Comparison of ENCODE assay signal across 20 mouse cellular contexts in the genomic region with DNA sequence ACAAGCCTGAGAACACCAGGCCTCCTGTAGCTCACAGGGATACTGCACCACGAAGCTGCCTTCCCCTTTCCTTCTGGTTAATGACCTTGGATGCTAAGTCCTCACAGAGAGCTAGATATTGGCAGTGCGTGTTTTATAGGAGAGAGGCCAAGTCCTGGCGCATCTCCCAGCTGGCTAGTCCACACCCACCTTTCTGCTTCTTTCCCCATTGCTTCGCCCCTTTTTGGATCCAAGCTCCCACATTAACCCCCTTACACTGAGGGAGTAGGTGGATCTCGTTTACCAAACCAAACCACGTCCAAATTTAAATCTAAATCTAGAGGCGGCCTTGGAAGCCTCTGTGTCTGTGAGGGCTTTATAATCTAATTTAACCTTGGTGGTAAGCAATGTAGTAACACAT.
DNase-seq lines count a peak whose midpoint lies in the region; ATAC-seq and TF ChIP-seq lines count a peak whose summit lies in the region.
"Had no signal": no experiment of that assay in that cellular context is flagged by ENCODE, and none has a peak within 500 bp of the region (broad histone marks: within the 10 kb centered on the region; RNA-seq: fewer than 3 reads in every experiment).

No protein-coding gene starts in this region.

- no peaks in the 10 kb centered on the region for H3K36me3 ChIP-seq in hindbrain, postnatal 0 days (ENCODE audit: insufficient read depth, low read length)
- no peaks in the 10 kb centered on the region for H3K36me3 ChIP-seq in hindbrain, embryonic 12.5 days
- H3K36me3 ChIP-seq: embryonic facial prominence, embryonic 13.5 days; heart, embryonic 10.5 days; intestine, embryonic 15.5 days; limb, embryonic 15.5 days; liver, embryonic 15.5 days had no signal

- no peak for ATAC-seq in hindbrain, postnatal 0 days
- ATAC-seq in hindbrain, embryonic 12.5 days (ENCODE audit: low FRiP score) = no peak
- ATAC-seq: forebrain, embryonic 14.5 days; intestine, embryonic 15.5 days had no signal

- no peak overlapping the region for H3K4me3 ChIP-seq in hindbrain, postnatal 0 days (ENCODE audit: low read length)
- H3K4me3 ChIP-seq in hindbrain, embryonic 12.5 days = no peak overlapping the region
- H3K4me3 ChIP-seq: embryonic facial prominence, embryonic 13.5 days; heart, embryonic 10.5 days; intestine, embryonic 15.5 days; limb, embryonic 15.5 days; liver, embryonic 15.5 days had no signal

- H3K9me3 ChIP-seq in hindbrain, postnatal 0 days (ENCODE audit: low read length) = no peaks in the 10 kb centered on the region
- no peaks in the 10 kb centered on the region for H3K9me3 ChIP-seq in hindbrain, embryonic 12.5 days (replicated peaks)
- H3K9me3 ChIP-seq: embryonic facial prominence, embryonic 13.5 days; heart, embryonic 10.5 days; intestine, embryonic 15.5 days; limb, embryonic 15.5 days; liver, embryonic 15.5 days had no signal

- TF ChIP-seq POLR2A in brain, embryonic 14.5 days (IDR thresholded peaks at IDR 0.05; ENCODE audit: borderline replicate concordance, extremely low read depth, insufficient read depth, insufficient read length, poor library complexity, severe bottlenecking) = no peak

- H3K4me2 ChIP-seq in hindbrain, postnatal 0 days (ENCODE audit: low read depth, low read length) = no peak overlapping the region
- no peak overlapping the region for H3K4me2 ChIP-seq in hindbrain, embryonic 12.5 days (replicated peaks)
- H3K4me2 ChIP-seq: embryonic facial prominence, embryonic 13.5 days; hindbrain, embryonic 14.5 days; intestine, embryonic 15.5 days; limb, embryonic 15.5 days; liver, embryonic 15.5 days; midbrain, embryonic 11.5 days had no signal

- 0 out of 2 replicates have a peak, but pooled peaks cover 3% of the 10 kb centered on the region for H3K4me1 ChIP-seq in hindbrain, postnatal 0 days (ENCODE audit: insufficient read depth, low read length)
- H3K4me1 ChIP-seq in hindbrain, embryonic 12.5 days = no peaks in the 10 kb centered on the region
- H3K4me1 ChIP-seq: embryonic facial prominence, embryonic 13.5 days; heart, embryonic 10.5 days; intestine, embryonic 15.5 days; limb, embryonic 15.5 days; liver, embryonic 15.5 days had no signal

- H3K27me3 ChIP-seq in hindbrain, postnatal 0 days (ENCODE audit: insufficient read depth, low read length) = no peaks in the 10 kb centered on the region
- peaks cover 13% of the 10 kb centered on the region for H3K27me3 ChIP-seq in hindbrain, embryonic 12.5 days
- H3K27me3 ChIP-seq: intestine, embryonic 15.5 days; liver, embryonic 15.5 days had no signal

- no peak for TF ChIP-seq CTCF in hindbrain, postnatal 0 days (IDR thresholded peaks at IDR 0.05; ENCODE audit: low read depth)
- TF ChIP-seq CTCF in brain, embryonic 14.5 days (IDR thresholded peaks at IDR 0.05; ENCODE audit: borderline replicate concordance, extremely low read depth, insufficient read depth, insufficient read length) = no peak

- H3K9ac ChIP-seq in hindbrain, postnatal 0 days (replicated peaks; ENCODE audit: low read length) = no peak overlapping the region
- no peak overlapping the region for H3K9ac ChIP-seq in hindbrain, embryonic 12.5 days
- H3K9ac ChIP-seq: embryonic facial prominence, embryonic 13.5 days; hindbrain, embryonic 14.5 days; intestine, embryonic 15.5 days; limb, embryonic 15.5 days; liver, embryonic 15.5 days had no signal

- no peak overlapping the region for H3K27ac ChIP-seq in hindbrain, postnatal 0 days
- H3K27ac ChIP-seq in hindbrain, embryonic 12.5 days = no peak overlapping the region
- H3K27ac ChIP-seq: embryonic facial prominence, embryonic 13.5 days; heart, embryonic 10.5 days; hindbrain, embryonic 14.5 days; intestine, embryonic 15.5 days; limb, embryonic 15.5 days; liver, embryonic 15.5 days had no signal

- DNase-seq in cerebellum, postnatal 14 days = peak; percentile 56 to 70
- DNase-seq in cerebellum, adult 9-10 months = no peak
- DNase-seq in hindbrain, postnatal 0 days (ENCODE audit: low spot score) = peak; percentile 47
- DNase-seq in right cerebral cortex, adult 2 months (ENCODE audit: low spot score in 2 of 2) = peak; percentile 22 to 30
- DNase-seq in right cerebral cortex, postnatal 10 days (ENCODE audit: low spot score in 2 of 2) = no peak
- peak; percentile 60 for DNase-seq in brain, embryonic 14.5 days (ENCODE audit: low read depth)
- no peak for DNase-seq in lung, postnatal 14 days
- DNase-seq: cerebellum, adult 8-10 months; kidney, postnatal 36 days; layer of hippocampus, adult 9-11 months; thymus, postnatal 36 days had no signal

- 53% methylated on average over 7 of the region's 7 CpGs for WGBS in hindbrain, postnatal 0 days
- 85% methylated on average over 7 of the region's 7 CpGs for WGBS in hindbrain, embryonic 12.5 days

Comparison
In these comparisons a context has a peak if more than half of its experiments do, and no peak if none do; other contexts are left out.
1. DNase-seq: peak in cerebellum, postnatal 14 days (2 of 2), hindbrain, postnatal 0 days (single experiment), right cerebral cortex, adult 2 months (2 of 2) and brain, embryonic 14.5 days (single experiment); none in cerebellum, adult 9-10 months (single experiment), right cerebral cortex, postnatal 10 days (0 of 2) and lung, postnatal 14 days (single experiment).